Mouse (Mus musculus) bone marrow, adult 2 months (tissue): Measurements from ENCODE around the gene Myh9. TPM values are rescaled to one million over a fixed set of nuclear protein-coding genes. Genes with fewer than 3 reads are reported as not detected.
"Not testable (repeated sequence)": the region's sequence is repeated elsewhere in the genome, so short reads cannot be mapped to it uniquely, and the experiment has no call there.

Experiments
- H3K27ac ChIP-seq: fragments of 200-500 bp; 2 replicates; pipeline ENCODE4 v1.5.1; 2012; ENCODE audit warnings: low read depth, mild to moderate bottlenecking, control low read depth, inconsistent platforms, low read length; ENCODE audit not compliant: control insufficient read depth, poor library complexity, insufficient read depth
- H3K4me1 ChIP-seq: fragments of 200-500 bp; 2 replicates; pipeline ENCODE4 v1.6.1; 2011; ENCODE audit warnings: low read length; ENCODE audit not compliant: control insufficient read depth, insufficient read depth
- H3K4me3 ChIP-seq: fragments of 200-500 bp; replicated peaks from 2 replicates; pipeline ENCODE3; 2011; ENCODE audit warnings: mild to moderate bottlenecking, low read depth, low read length, control low read depth; ENCODE audit not compliant: control insufficient read depth
- CTCF ChIP-seq: fragments of 200-500 bp; IDR thresholded peaks from 2 replicates; pipeline ENCODE4 v1.5.1; 2011; ENCODE audit warnings: low read length, control low read depth; ENCODE audit not compliant: control insufficient read depth, insufficient read depth
- POLR2A ChIP-seq: fragments of 200-500 bp; IDR thresholded peaks from 2 replicates; pipeline ENCODE4 v1.6.1; 2011; ENCODE audit warnings: low read depth, mild to moderate bottlenecking, control low read depth, low read length, borderline replicate concordance; ENCODE audit not compliant: control insufficient read depth
- WGBS: fragments of 180-500 bp; shearing (Covaris S2); methylation state at CpG from one replicate; pipeline ENCODE4 v1.1.7; 2018; 5-methylcytosine and 5-hydroxymethylcytosine counted together
- polyA plus RNA-seq: library from polyadenylated mRNA; stranded (reverse); fragments of >200 nt; gene quantifications from 2 replicates; pipeline ENCODE4 v1.2.4, GENCODE M21; 2011; ENCODE audit warnings: low replicate concordance; ENCODE audit not compliant: missing spikeins, insufficient read depth, insufficient read length

The Myh9 gene
- polyA plus RNA-seq, 1 experiment = 399 TPM

DNA sequence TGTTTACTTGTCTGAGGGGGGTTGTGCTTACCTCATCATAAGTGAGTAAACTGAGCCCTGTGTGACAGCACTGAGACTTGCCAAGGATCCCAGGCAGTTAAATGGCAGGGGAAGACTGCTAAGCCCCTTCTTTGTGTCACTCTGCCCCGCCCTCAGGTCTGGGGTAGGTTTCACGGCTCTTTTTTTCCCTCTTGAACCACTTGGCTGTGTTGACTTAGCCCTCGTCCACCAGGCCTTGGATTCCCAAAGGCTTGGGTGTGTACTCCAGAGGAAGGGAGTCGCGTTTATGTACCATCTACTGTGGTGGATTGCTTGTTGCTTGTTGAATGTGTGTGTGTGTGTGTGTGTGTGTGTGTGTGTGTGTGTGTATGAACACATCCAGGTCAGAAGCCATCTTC, 7.1 kb upstream of the Myh9 start:
- peaks cover 19% of the 10 kb centered on the region for H3K4me1 ChIP-seq
- H3K4me3 ChIP-seq = no peak overlapping the region
- peak overlapping the region; percentile 89 for H3K27ac ChIP-seq
- WGBS = 70% methylated on average over 5 of the region's 5 CpGs
- no peak for TF ChIP-seq POLR2A
- no peak for TF ChIP-seq CTCF

DNA sequence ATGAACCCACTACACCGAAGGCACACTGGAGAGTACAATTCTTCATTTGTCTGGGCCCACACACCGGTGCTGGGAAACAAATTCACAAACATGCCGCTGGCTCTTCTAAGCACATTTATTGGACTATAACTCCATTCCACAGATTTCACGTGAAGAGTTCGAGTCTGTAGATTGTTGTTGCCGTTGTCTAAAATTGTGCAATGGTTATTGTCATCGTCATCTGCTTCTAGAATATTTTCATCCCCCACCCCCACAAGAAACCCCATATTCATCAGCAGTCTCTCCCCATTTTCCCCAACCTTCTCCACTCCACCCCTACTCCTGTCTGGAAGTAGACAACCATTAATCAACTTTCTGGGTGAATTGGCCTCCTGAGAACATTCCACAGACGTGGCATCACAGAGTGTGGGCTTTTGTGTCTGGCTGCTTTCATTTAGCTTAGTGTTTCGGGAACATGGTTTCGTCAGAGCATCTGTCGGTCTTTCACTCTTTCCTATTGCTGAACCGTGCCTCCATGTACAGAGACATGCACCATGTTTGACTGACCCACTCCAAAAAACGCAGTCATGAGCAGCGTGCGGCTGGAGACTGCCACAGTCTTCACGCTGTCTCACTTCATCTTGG, 6.6 kb upstream of the Myh9 start:
- Histone ChIP-seq H3K27ac (peak overlapping the region; percentile 89), H3K4me1 (peaks cover 19% of the 10 kb centered on the region), H3K4me3 (no peak overlapping the region)
- TF ChIP-seq POLR2A (no peak), CTCF (no peak)
- WGBS = 65% methylated on average over 16 of the region's 16 CpGs

DNA sequence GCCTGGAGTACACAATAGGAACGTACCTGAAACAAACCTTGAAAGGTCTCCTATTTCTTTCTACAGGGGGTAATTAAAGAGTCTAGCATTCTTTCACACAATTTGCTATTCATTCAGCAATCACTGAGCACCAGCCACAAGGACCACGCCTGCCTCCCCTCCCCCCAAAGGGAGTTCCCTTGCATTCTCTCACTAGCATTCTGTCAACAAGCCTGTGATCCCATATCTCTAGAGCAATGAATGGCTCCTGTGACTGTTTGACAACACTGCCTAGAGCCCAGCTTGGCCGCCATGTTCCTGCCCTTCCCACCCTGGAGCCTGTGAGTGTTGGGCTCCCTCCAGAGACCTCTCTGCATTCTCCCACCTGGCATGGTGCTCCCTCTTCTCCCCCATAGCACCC, 5.9 kb upstream of the Myh9 start:
- peak overlapping the region; percentile 52 for H3K27ac ChIP-seq
- H3K4me3 ChIP-seq = no peak overlapping the region
- TF ChIP-seq POLR2A (no peak), CTCF (no peak)
- peaks cover 19% of the 10 kb centered on the region for H3K4me1 ChIP-seq
- 71% methylated on average over 3 of the region's 3 CpGs for WGBS

DNA sequence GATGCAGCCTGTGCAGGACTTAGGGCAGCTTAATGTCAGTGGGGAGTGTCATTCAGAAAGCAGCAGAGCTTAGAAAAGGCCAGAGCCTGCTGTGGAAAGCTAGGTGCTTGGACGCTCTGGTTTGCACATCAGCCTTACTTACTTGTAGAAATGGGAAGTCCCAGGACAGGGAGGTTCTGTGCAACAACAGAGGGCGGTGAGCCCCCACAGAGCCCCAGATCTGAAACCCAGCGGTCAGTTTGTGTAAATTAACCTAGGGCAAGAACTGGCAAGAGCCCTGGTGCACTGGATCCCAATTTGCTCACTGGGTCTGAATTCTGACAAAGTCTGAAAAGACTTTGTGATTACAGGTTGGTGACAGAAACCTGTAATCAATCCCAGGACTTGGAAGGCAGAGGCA, 5.1 kb upstream of the Myh9 start:
- 24% methylated on average over 3 of the region's 3 CpGs for WGBS
- TF ChIP-seq CTCF (no peak), POLR2A (no peak)
- H3K4me1 ChIP-seq = peaks cover 19% of the 10 kb centered on the region
- H3K27ac ChIP-seq = peak overlapping the region; percentile 63
- H3K4me3 ChIP-seq = no peak overlapping the region

DNA sequence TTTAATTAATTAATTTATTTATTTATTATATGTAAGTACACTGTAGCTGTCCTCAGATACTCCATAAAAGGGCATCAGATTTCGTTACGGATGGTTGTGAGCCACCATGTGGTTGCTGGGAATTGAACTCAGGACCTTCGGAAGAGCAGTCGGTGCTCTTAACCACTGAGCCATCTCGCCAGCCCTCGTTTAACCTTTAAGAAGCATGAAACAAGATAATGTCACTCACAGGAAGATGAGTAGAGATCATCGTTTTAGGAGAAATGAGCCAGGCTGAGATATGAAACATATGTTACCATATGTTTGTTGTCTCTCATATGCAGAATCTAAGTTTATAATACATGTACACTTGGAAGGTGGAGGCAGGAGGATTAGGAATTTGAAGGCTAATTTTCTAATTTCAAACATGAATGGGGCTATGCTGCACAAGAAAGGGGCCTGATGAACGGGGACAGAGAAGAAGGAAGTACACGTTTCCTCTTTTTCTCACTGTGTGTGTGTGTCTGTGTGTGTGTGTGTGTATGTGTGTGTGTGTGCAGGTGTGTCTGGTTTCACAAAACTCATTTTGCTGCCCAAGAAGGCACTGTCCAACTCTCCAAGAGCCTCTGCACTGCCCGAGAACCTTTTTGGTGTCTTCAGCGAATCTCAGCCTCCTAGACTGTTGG, 4.1 kb upstream of the Myh9 start:
- H3K27ac ChIP-seq = peak overlapping the region; percentile 63
- H3K4me1 ChIP-seq = peaks cover 19% of the 10 kb centered on the region
- 26% methylated on average over 11 of the region's 11 CpGs for WGBS
- not testable (repeated sequence) for H3K4me3 ChIP-seq

DNA sequence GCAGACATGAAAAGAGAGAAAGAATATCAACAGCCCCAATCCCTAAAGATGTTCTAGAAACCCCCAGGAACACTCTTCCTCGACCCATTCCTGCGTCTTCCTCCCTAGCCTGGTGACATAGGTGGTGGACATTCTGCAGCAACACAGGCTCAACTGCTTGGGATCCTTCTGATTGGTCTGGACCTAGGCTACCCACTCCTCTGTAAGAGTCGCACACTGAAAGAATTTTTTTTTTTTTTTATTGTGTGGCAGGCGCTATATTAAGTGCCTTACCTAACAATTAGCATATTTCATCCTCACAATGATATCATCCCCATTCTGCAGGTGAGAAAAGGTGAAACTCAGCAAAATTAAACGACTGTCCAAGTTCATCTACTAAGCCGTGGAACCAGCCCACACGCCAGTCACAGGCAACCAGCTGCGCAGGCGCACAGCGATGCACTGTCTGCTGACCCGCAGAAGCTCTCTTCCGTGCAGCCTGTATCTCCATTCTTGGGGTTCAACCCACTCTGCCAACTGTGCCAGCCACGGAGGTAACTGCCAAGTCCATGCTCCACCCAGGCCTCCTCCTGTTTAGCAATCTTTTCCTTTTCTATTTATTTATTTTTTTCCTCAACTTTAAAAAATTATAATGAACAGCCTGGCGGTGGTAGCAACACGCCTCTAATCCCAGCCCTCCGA, 3.1 kb upstream of the Myh9 start:
- WGBS = 60% methylated on average over 16 of the region's 16 CpGs
- 0 out of 2 replicates have a peak overlapping the region, but pooled peaks have one; percentile 47 for H3K27ac ChIP-seq
- H3K4me3 ChIP-seq = no peak overlapping the region
- TF ChIP-seq POLR2A (no peak), CTCF (no peak)
- peaks cover 19% of the 10 kb centered on the region for H3K4me1 ChIP-seq

DNA sequence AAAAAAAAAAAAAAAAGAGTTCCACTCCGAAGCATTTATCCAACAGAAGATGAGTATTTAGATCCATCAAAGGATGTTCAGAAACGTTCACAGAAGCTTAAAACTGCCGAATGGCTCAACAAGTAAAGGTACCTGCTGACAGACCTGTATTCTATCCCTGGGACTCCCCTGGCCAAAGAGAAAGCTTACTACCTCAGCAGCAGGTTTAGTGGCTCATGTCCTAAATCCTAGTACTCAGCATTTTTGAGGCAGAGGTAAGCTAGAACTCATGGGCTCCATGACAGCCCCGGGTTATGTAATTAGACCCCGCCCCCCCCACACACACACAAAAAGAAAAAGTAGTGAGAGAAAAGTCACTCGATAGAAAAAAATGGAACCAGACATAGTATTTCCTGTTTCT, 2.1 kb upstream of the Myh9 start:
- TF ChIP-seq CTCF = no peak
- TF ChIP-seq POLR2A = no peak
- H3K4me1 ChIP-seq = peaks cover 20% of the 10 kb centered on the region
- WGBS = 53% methylated on average over 6 of the region's 6 CpGs

DNA sequence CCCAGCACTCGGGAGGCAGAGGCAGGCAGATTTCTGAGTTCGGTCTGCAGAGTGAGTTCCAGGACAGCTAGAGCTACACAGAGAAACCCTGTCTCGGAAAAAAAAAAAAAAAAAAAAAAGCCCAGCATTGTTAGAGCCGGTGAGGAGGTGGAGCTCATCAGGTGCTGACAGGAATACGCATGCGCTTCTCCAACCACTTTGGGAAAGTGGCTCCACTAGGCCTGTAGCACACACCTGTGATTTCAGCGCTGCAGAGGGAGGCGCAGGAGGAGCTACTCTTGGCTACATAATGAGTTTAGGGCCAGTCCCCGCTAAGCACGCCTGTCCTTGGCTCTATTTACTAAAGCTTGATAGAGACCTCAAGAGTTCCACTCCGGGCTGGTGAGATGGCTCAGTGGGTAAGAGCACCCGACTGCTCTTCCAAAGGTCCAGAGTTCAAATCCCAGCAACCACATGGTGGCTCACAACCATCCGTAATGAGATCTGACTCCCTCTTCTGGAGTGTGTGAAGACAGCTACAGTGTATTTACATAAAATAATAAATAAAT, 1.6 kb upstream of the Myh9 start:
- peaks cover 16% of the 10 kb centered on the region for H3K4me1 ChIP-seq
- H3K27ac ChIP-seq, H3K4me3 ChIP-seq: not testable (repeated sequence)
- 86% methylated on average over 13 of the region's 13 CpGs for WGBS

More for the DNA sequence above, 2.1 kb upstream of the Myh9 start:
- no peak overlapping the region for H3K4me3 ChIP-seq
- no peak overlapping the region for H3K27ac ChIP-seq

DNA sequence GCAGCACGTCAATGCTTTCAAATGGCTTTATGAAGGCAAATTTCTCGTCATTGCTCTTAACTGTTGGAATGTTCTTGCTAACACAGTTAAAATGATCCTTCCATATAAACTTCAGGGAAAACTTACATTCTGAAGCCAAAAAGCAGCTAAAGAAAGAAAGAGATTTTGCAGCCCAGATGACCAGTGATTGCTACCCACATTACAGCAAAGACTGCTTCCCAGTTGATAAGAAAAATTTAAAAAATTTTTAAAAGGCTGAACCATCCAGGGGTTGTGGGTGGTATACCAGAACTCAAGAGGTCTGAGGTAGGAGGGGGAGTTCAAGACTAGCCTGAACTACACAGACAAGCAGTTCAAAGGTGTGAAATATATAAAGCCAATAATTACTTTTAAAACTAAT, 1.1 kb upstream of the Myh9 start:
- WGBS = 64% methylated on average over 2 of the region's 2 CpGs
- no peak overlapping the region for H3K4me3 ChIP-seq
- TF ChIP-seq POLR2A = no peak
- no peak for TF ChIP-seq CTCF

More for the DNA sequence above, 1.1 kb upstream of the Myh9 start:
- peaks cover 15% of the 10 kb centered on the region for H3K4me1 ChIP-seq
- H3K27ac ChIP-seq = no peak overlapping the region
